Mouse (Mus musculus): ENCODE results near the gene Cfap69. TPM values are rescaled to one million over a fixed set of nuclear protein-coding genes. Genes with fewer than 3 reads are reported as not detected.

Cfap69 gene
- polyA plus RNA-seq, 1 experiment, result 11.2 TPM

DNA sequence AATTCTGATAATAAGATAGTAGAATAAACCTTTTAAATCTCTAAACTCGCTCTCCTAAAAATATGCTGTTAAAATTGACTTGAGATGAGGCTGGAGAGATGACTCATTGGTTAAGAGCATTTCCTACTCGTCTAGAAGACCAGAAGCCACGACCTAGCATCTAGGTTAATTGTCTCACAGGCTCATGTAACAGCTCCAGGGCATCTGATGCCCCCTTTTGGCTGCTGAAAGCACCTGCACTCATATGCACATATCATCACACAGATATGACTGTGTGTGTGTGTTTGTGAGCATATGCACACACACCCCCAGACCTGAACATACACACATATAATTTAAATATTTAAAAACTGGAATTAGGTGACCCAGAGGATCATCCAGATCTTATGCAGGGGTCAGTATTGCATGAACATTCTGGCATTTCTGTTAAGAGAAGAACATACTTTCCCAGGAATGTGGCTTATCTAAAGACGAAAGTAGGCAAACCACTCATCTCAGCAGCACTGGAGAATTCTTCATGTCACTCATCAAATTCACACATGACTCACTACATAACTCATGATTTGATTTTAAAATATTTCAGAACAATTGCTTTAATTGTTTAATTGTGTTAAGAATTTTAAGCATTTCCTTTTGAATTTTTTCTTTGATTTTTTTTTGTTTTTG is 102.9 kb downstream of the Cfap69 start:
- TF ChIP-seq CTCF (IDR thresholded peaks at IDR 0.05; ENCODE audit: borderline replicate concordance, insufficient read depth, low read depth, low read length) (no peak), POLR2A (IDR thresholded peaks at IDR 0.05; ENCODE audit: borderline replicate concordance, insufficient read depth, low read length) (no peak)
- WGBS, result 71% methylated on average over 4 of the region's 4 CpGs
- no peaks in the 10 kb centered on the region for H3K4me1 ChIP-seq (ENCODE audit: control insufficient read depth, insufficient read depth, low read length)
- H3K27me3 ChIP-seq (ENCODE audit: control insufficient read depth, insufficient read depth, low read length), result no peaks in the 10 kb centered on the region
- no peak overlapping the region for H3K27ac ChIP-seq (ENCODE audit: insufficient read depth, low read length)
- no peak overlapping the region for H3K4me3 ChIP-seq (replicated peaks; ENCODE audit: insufficient read depth, low read depth, low read length)
- DNase-seq, result no peak

DNA sequence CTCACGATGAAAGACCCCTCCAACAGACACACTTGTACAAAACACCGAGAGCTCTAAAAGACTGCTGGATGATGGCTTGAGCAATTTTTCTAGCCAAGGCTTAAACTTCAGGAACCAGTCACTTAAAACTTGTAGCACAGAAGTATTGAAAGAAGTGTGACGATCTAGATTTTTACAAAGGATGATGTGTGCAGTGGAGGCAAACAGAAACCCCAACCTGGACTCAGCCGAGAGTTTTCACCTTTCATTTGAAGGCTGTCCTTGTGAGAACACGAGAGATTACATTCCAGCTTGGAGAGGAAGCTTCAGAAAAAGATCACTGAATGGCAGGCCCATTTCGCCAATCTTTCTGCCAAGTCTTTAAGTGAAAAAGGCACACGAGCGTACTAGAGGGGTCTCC is 104.2 kb downstream of the Cfap69 start:
- no peaks in the 10 kb centered on the region for H3K4me1 ChIP-seq (ENCODE audit: control insufficient read depth, insufficient read depth, low read length)
- peak in 1 of 2 experiments; percentile 4 for DNase-seq
- TF ChIP-seq POLR2A (IDR thresholded peaks at IDR 0.05; ENCODE audit: borderline replicate concordance, insufficient read depth, low read length) (no peak), CTCF (IDR thresholded peaks at IDR 0.05; ENCODE audit: borderline replicate concordance, insufficient read depth, low read depth, low read length) (no peak)
- H3K4me3 ChIP-seq (replicated peaks; ENCODE audit: insufficient read depth, low read depth, low read length), result peak overlapping the region; percentile 93
- WGBS, result 29% methylated on average over 8 of the region's 8 CpGs
- no peak overlapping the region for H3K27ac ChIP-seq (ENCODE audit: insufficient read depth, low read length)
- H3K27me3 ChIP-seq (ENCODE audit: control insufficient read depth, insufficient read depth, low read length), result no peaks in the 10 kb centered on the region

DNA sequence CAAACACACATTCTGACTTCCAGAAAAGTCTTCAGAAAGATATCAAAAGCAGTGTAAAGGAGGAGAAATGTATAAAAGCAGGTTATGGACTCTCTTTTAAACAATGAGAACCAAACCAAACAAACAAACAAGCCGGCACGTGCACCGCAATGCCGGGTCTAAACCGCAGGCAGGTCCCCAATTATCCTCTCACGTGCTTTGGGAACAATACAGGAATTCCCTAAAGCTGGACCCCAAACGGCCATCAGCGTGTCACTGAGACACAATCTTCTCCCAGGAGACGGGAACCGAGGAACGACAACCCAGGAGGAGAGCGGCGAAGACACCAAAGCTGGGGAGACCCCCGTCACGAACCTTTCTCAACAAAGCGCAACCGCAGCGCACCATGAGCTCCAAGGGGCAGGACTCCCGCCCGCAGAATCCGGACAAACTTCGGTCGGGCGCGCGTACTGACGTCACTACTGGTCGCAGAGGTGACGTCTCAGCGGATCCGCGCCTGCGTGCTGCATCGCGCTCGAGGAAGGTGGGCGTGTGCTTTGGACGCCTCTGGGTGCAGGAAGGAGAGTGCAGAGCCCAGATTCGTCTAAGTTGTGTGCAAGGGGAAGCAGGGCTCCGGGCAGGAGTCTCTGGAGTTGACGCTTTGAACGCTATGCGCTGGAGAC is 104.8 kb downstream of the Cfap69 start, which contains the start of gene Gtpbp10:
Gtpbp10 (minus strand) TSS at position 460 of the 662 bp plus-strand sequence.
- peak within 1 kb of the TSS; percentile 93 for H3K4me3 ChIP-seq (replicated peaks; ENCODE audit: insufficient read depth, low read depth, low read length)
- no peak within 1 kb of the TSS for H3K27ac ChIP-seq (ENCODE audit: insufficient read depth, low read length)
- TF ChIP-seq CTCF (IDR thresholded peaks at IDR 0.05; ENCODE audit: borderline replicate concordance, insufficient read depth, low read depth, low read length) (no peak), POLR2A (IDR thresholded peaks at IDR 0.05; ENCODE audit: borderline replicate concordance, insufficient read depth, low read length) (peak; percentile 81)
- H3K27me3 ChIP-seq (ENCODE audit: control insufficient read depth, insufficient read depth, low read length), result no peaks in the 10 kb centered on the region
- H3K4me1 ChIP-seq (ENCODE audit: control insufficient read depth, insufficient read depth, low read length), result no peaks in the 10 kb centered on the region
- WGBS, result under 1% methylated on average over 43 of the region's 43 CpGs
- DNase-seq, result peak; percentile 89 to 94

DNA sequence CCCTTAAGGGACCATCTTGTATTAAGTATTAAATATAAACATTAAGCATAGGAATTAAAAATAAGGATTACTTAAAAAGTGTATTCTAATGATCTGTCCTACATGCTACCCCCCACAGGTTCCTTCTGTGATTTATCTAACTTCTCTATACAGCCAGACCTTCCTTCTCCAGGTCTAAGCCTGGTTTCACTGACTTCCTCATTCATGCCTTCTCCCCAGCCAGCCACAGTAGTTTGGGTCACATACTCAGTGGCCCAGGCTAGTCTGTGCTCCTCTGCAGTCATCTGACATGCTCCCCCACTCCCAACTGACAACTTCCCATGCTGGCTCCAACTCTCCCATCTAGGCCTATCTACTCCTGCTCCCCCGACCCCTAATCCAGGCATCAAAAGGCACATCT is 112.9 kb downstream of the Cfap69 start:
- no peak for DNase-seq
- H3K4me3 ChIP-seq (replicated peaks; ENCODE audit: insufficient read depth, low read depth, low read length), result no peak overlapping the region
- H3K27ac ChIP-seq (ENCODE audit: insufficient read depth, low read length), result no peak overlapping the region
- H3K4me1 ChIP-seq (ENCODE audit: control insufficient read depth, insufficient read depth, low read length), result no peaks in the 10 kb centered on the region
- H3K27me3 ChIP-seq (ENCODE audit: control insufficient read depth, insufficient read depth, low read length), result no peaks in the 10 kb centered on the region
- TF ChIP-seq CTCF (IDR thresholded peaks at IDR 0.05; ENCODE audit: borderline replicate concordance, insufficient read depth, low read depth, low read length) (no peak), POLR2A (IDR thresholded peaks at IDR 0.05; ENCODE audit: borderline replicate concordance, insufficient read depth, low read length) (no peak)
- WGBS, result 97% methylated on average over 1 of the region's 1 CpGs

DNA sequence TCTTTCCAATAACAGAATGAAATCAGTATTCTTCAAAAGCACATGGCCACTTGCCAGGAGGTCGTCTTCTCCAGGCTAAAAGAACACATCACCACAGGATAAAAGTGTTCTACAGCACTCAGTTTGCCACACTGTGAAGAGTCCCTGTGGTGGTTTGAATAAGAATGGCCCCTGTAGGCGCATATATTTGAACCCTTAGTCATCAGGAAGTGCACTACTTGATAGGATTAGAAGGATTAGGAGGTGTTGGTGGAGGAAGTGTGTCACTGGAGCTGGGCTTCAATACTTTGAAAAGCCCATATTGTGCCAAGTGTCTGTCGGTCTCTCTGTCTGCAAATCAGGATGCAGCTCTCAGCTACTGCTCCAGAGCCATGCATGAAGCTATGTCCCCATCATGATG is 123.7 kb downstream of the Cfap69 start:
- no peak overlapping the region for H3K27ac ChIP-seq (ENCODE audit: insufficient read depth, low read length)
- TF ChIP-seq CTCF (IDR thresholded peaks at IDR 0.05; ENCODE audit: borderline replicate concordance, insufficient read depth, low read depth, low read length) (no peak), POLR2A (IDR thresholded peaks at IDR 0.05; ENCODE audit: borderline replicate concordance, insufficient read depth, low read length) (no peak)
- H3K4me3 ChIP-seq (replicated peaks; ENCODE audit: insufficient read depth, low read depth, low read length), result no peak overlapping the region
- DNase-seq, result no peak
- H3K27me3 ChIP-seq (ENCODE audit: control insufficient read depth, insufficient read depth, low read length), result no peaks in the 10 kb centered on the region
- 44% methylated on average over 3 of the region's 3 CpGs for WGBS
- H3K4me1 ChIP-seq (ENCODE audit: control insufficient read depth, insufficient read depth, low read length), result no peaks in the 10 kb centered on the region

DNA sequence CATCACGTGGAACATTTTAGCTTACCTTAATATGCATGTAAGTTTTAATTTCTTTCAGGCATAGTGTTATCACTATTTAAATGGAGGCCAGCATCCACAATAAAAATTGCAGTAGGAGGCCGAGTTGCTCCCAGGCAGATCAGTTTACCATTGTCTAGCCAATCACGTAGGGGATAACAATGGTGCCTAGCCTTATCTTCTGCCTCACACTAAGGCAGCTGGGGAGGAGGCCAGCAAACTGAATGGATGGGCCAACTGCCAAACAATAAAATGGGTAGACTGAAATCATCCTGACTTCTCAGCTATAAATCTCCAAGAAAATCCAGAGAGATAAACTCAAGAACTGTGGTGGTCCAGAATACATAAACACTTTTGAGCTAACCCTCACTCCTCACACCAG is 124.3 kb downstream of the Cfap69 start:
- 64% methylated on average over 3 of the region's 3 CpGs for WGBS
- Histone ChIP-seq H3K4me1 (ENCODE audit: control insufficient read depth, insufficient read depth, low read length) (no peaks in the 10 kb centered on the region), H3K4me3 (replicated peaks; ENCODE audit: insufficient read depth, low read depth, low read length) (no peak overlapping the region), H3K27ac (ENCODE audit: insufficient read depth, low read length) (no peak overlapping the region), H3K27me3 (ENCODE audit: control insufficient read depth, insufficient read depth, low read length) (no peaks in the 10 kb centered on the region)
- TF ChIP-seq POLR2A (IDR thresholded peaks at IDR 0.05; ENCODE audit: borderline replicate concordance, insufficient read depth, low read length) (no peak), CTCF (IDR thresholded peaks at IDR 0.05; ENCODE audit: borderline replicate concordance, insufficient read depth, low read depth, low read length) (no peak)
- DNase-seq, result no peak

DNA sequence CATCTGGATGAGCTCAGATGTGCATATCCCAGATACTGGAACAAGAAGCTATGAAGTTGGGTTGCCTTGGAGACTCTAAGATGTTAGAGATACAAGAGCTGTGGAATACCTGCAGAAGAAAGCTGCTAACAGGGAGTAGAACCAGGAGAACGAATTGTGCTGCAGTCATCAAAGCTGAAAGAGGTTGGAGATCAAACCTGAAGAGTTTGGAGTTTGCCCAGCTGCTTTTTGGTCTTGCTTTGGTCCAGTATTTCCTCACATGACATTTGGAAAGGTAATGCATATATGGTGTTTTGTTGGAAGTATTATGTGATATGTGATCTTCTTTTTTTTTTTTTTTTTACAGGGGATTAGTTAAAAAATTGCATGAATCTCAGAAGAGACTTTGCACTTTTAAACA is 127.9 kb downstream of the Cfap69 start:
- WGBS, result 93% methylated on average over 1 of the region's 1 CpGs
- TF ChIP-seq CTCF (IDR thresholded peaks at IDR 0.05; ENCODE audit: borderline replicate concordance, insufficient read depth, low read depth, low read length) (no peak), POLR2A (IDR thresholded peaks at IDR 0.05; ENCODE audit: borderline replicate concordance, insufficient read depth, low read length) (no peak)

More for the DNA sequence above, 127.9 kb downstream of the Cfap69 start:
- no peak for DNase-seq
- no peak overlapping the region for H3K4me3 ChIP-seq (replicated peaks; ENCODE audit: insufficient read depth, low read depth, low read length)
- no peaks in the 10 kb centered on the region for H3K4me1 ChIP-seq (ENCODE audit: control insufficient read depth, insufficient read depth, low read length)
- H3K27me3 ChIP-seq (ENCODE audit: control insufficient read depth, insufficient read depth, low read length), result no peaks in the 10 kb centered on the region
- no peak overlapping the region for H3K27ac ChIP-seq (ENCODE audit: insufficient read depth, low read length)
